Mouse (Mus musculus): ENCODE measurements around the gene Tln2. TPM values are rescaled to one million over a fixed set of nuclear protein-coding genes. Genes with fewer than 3 reads are reported as not detected.

Tln2 gene
- polyA plus RNA-seq, 1 experiment from 2014 or later, result 47.7 TPM

DNA sequence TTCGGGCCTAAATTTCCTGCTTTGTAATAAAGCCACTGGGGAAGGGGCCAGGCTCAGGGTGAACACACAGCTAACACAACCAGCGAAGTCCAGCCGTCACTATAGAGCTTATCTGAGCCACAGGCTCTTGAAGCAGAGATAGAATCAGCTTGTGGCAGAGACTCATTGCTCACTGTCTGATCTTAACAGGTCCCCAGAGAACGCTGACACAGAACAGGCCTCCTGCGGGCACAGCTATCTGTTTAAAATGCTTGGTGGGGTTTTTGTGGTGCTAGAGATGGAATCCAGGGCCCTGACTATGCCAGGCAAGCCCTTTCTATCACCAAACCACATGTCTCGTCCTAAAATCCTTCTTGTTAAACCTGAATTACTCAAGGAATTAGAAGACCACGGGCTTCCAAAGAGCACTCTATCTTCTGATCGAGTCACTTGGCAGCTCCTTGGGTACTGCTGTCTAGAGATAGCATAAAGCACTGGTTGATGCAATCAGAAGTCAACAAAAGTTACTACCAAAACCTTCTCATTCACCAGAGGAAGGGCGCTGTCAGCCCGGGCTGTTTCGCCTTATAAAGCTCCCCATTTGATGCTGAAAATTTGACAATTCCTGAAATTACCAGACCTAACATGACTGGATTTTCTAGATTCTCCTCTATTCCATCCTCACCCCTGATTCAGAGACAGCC lies 95.9 kb downstream of the Tln2 start:
- H3K4me1 ChIP-seq, result peaks cover 11% of the 10 kb centered on the region
- H3K9ac ChIP-seq (replicated peaks), result no peak overlapping the region
- no peaks in the 10 kb centered on the region for H3K36me3 ChIP-seq
- WGBS, result 64% methylated on average over 11 of the region's 11 CpGs
- no peak overlapping the region for H3K4me2 ChIP-seq
- ATAC-seq (ENCODE audit: low FRiP score), result no peak
- H3K27me3 ChIP-seq (replicated peaks), result no peaks in the 10 kb centered on the region
- H3K27ac ChIP-seq (replicated peaks), result no peak overlapping the region; the same call in 1 of the 2 replicates
- no peak overlapping the region for H3K4me3 ChIP-seq (replicated peaks)
- H3K9me3 ChIP-seq (replicated peaks), result no peaks in the 10 kb centered on the region

DNA sequence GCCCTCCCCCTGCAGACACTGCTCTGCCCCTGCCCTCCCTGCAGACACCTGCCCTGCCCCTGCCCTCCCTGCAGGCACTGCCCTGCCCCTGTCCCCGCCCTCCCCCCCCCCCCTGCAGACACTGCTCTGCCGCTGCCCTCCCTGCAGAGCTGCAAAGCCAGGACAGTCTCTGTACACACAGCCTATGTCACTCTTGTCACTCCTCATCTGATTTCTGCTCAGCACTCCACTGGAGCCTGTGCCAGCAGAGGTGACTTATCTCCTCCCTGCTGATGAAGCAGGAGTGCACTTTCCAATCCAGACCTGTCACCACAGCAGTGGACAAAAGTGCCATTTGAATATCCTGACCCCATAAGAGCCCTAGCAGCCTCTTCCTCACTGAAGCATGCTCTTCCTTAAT lies 118.0 kb downstream of the Tln2 start:
- H3K36me3 ChIP-seq, result no peaks in the 10 kb centered on the region
- no peak overlapping the region for H3K4me2 ChIP-seq
- no peak overlapping the region for H3K27ac ChIP-seq (replicated peaks)
- H3K9ac ChIP-seq (replicated peaks), result no peak overlapping the region
- no peak overlapping the region for H3K4me3 ChIP-seq (replicated peaks)
- H3K9me3 ChIP-seq (replicated peaks), result no peaks in the 10 kb centered on the region
- 50% methylated on average over 2 of the region's 2 CpGs for WGBS
- ATAC-seq (ENCODE audit: low FRiP score), result no peak
- H3K27me3 ChIP-seq (replicated peaks), result no peaks in the 10 kb centered on the region
- H3K4me1 ChIP-seq, result peaks cover 19% of the 10 kb centered on the region

GRCm38 (mm10) chr9:67437511-67437910 lies 122.0 kb downstream of the Tln2 start:
- 0 out of 2 replicates have a peak overlapping the region, but pooled peaks have one; percentile 43 for H3K27ac ChIP-seq (replicated peaks)
- no peak overlapping the region for H3K4me2 ChIP-seq
- ATAC-seq (ENCODE audit: low FRiP score), result no peak
- no peak overlapping the region for H3K4me3 ChIP-seq (replicated peaks)
- H3K4me1 ChIP-seq, result peaks cover 28% of the 10 kb centered on the region
- 97% methylated on average over 1 of the region's 1 CpGs for WGBS
- H3K36me3 ChIP-seq, result no peaks in the 10 kb centered on the region
- no peak overlapping the region for H3K9ac ChIP-seq (replicated peaks)
- H3K27me3 ChIP-seq (replicated peaks), result no peaks in the 10 kb centered on the region
- H3K9me3 ChIP-seq (replicated peaks), result no peaks in the 10 kb centered on the region

DNA sequence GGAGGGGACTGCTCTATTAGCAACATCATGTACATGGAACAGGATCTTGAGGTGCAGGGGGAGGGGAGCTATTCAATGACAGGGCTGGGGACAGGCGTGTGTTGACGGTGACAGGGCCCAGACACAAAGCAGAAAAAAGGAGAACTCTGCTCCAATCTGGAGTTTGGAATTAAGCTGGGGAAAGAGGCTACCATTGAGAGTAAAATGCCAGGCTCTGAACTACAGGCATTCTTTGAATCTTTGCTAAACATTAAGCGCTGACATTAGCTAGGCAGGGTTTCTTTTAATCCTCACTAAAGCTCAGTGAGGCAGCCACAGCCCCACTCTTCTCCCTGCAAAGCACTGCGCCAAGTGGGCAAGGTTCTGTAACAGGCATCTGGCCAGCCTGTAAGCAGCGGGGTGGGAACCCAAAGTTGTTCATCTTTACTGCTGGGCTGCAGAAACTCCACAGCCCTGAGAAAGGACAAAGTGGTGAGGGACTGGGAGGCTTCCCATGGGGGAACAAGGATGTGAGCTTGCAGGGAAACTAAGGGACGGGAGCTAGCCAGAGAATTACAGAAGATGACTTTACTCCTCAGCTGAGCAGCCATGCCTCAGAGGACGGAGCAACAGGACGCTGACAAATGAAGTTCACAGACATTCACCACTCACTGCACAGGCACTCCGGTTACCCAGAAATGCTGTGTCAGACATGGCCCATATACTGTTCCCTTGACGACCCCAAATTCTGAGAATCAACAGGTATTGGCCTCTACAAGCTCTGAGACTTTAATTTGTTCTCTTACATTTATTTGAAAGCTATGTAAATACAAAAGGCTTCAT lies 124.0 kb downstream of the Tln2 start:
- Histone ChIP-seq H3K27me3 (replicated peaks) (no peaks in the 10 kb centered on the region), H3K9ac (replicated peaks) (peak overlapping the region; percentile 9; the same call in 1 of the 2 replicates), H3K4me3 (replicated peaks) (no peak overlapping the region), H3K27ac (replicated peaks) (peak overlapping the region; percentile 75), H3K36me3 (no peaks in the 10 kb centered on the region), H3K4me2 (no peak overlapping the region), H3K4me1 (peaks cover 22% of the 10 kb centered on the region), H3K9me3 (replicated peaks) (no peaks in the 10 kb centered on the region)
- 51% methylated on average over 10 of the region's 10 CpGs for WGBS
- ATAC-seq (ENCODE audit: low FRiP score), result peak; percentile 68

DNA sequence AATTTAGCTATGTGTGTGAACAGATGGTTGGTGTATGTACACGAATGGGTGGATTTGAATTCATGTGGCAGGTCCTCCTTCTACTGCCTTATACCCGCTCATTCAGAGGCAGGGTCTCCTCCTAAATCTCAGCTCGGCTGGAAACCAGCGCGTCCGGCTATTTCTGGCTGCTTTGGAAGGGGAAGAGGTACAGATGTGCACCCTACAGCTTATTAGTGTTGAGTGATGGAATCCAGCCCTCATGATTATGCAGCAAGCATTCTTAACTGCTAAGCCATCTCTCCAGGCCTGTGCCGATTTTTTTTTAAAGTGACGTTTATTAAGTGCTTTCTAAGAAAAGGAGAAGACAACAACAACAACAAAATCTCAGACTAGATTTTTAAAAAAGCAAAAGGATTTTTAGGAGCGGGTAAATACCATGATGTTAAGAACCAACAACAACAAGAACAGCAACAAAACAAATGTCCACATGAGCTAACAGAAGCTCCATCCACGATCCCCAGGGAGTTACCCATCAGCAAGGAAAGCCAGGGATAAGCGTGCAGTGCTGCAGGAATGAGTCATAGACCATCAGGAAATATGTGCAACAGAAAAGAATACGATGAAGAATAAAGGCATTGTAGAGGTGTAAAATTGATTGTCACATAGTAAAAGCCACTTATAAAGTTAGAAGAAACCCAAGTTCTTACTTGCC lies 130.2 kb downstream of the Tln2 start:
- no peaks in the 10 kb centered on the region for H3K9me3 ChIP-seq (replicated peaks)
- H3K36me3 ChIP-seq, result no peaks in the 10 kb centered on the region
- no peak overlapping the region for H3K4me2 ChIP-seq
- 66% methylated on average over 12 of the region's 12 CpGs for WGBS
- peaks cover 37% of the 10 kb centered on the region for H3K4me1 ChIP-seq
- no peak overlapping the region for H3K4me3 ChIP-seq (replicated peaks)
- ATAC-seq (ENCODE audit: low FRiP score), result no peak
- no peak overlapping the region for H3K9ac ChIP-seq (replicated peaks)
- H3K27ac ChIP-seq (replicated peaks), result no peak overlapping the region
- H3K27me3 ChIP-seq (replicated peaks), result no peaks in the 10 kb centered on the region

GRCm38 (mm10) chr9:67428306-67429047 lies 131.0 kb downstream of the Tln2 start:
- 90% methylated on average over 15 of the region's 15 CpGs for WGBS

DNA sequence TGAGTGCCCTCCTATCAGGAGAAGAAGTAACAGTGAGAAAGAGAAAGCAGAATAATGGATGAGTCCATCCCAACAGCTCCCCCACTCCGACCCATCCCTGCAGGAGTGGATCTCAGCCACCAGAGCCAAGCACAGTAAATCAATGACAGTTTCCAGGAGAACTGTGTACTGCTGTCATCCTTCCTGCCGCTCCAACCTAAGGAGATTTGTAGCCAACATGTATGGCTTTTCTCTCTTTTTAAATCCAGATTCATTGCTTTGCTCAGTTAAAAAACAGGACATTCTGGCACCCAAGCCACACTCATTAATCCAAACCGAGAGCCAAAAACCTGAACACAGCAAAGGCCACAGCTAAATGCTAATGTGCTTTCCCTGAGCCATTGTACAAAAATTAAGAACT lies 133.2 kb downstream of the Tln2 start:
- no peak overlapping the region for H3K4me2 ChIP-seq
- H3K27ac ChIP-seq (replicated peaks), result peak overlapping the region; percentile 64
- H3K4me3 ChIP-seq (replicated peaks), result no peak overlapping the region
- H3K36me3 ChIP-seq, result no peaks in the 10 kb centered on the region
- ATAC-seq (ENCODE audit: low FRiP score), result peak; percentile 90
- H3K27me3 ChIP-seq (replicated peaks), result no peaks in the 10 kb centered on the region
- peaks cover 33% of the 10 kb centered on the region for H3K4me1 ChIP-seq
- H3K9ac ChIP-seq (replicated peaks), result no peak overlapping the region
- WGBS, result 34% methylated on average over 3 of the region's 3 CpGs
- H3K9me3 ChIP-seq (replicated peaks), result no peaks in the 10 kb centered on the region

More at GRCm38 (mm10) chr9:67428306-67429047, 131.0 kb downstream of the Tln2 start:
- Histone ChIP-seq H3K9me3 (replicated peaks) (no peaks in the 10 kb centered on the region), H3K4me2 (no peak overlapping the region), H3K27me3 (replicated peaks) (no peaks in the 10 kb centered on the region), H3K36me3 (no peaks in the 10 kb centered on the region), H3K9ac (replicated peaks) (no peak overlapping the region), H3K4me3 (replicated peaks) (no peak overlapping the region), H3K27ac (replicated peaks) (no peak overlapping the region), H3K4me1 (peaks cover 36% of the 10 kb centered on the region)
- no peak for ATAC-seq (ENCODE audit: low FRiP score)

GRCm38 (mm10) chr9:67424110-67424509 lies 135.4 kb downstream of the Tln2 start:
- Histone ChIP-seq H3K27ac (replicated peaks) (no peak overlapping the region), H3K9me3 (replicated peaks) (no peaks in the 10 kb centered on the region), H3K36me3 (no peaks in the 10 kb centered on the region), H3K4me3 (replicated peaks) (no peak overlapping the region), H3K27me3 (replicated peaks) (no peaks in the 10 kb centered on the region), H3K4me1 (peaks cover 27% of the 10 kb centered on the region), H3K4me2 (no peak overlapping the region), H3K9ac (replicated peaks) (no peak overlapping the region)
- 73% methylated on average over 7 of the region's 7 CpGs for WGBS
- ATAC-seq (ENCODE audit: low FRiP score), result no peak

DNA sequence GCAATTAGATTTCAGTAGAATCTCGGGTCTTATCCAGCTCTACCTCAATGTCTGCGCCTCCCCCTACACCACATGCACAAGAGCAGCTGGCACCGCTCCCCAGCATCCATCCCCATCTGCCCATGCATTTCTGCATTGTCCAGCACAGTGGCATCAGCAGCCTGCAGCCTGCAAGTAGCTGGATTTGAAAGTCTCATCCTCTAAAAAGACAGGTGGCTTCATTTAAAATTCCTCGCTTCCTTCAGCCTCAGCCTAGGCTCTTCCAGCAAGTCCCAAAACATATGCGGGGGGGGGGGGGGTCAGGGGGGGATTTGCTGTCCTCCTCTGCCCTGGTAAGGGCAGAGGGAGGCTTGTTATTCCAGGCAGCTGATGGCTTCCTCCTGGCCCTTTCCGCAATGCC lies 141.4 kb downstream of the Tln2 start:
- Histone ChIP-seq H3K9ac (replicated peaks) (no peak overlapping the region), H3K4me3 (replicated peaks) (no peak overlapping the region), H3K27ac (replicated peaks) (peak overlapping the region; percentile 45), H3K27me3 (replicated peaks) (no peaks in the 10 kb centered on the region), H3K36me3 (no peaks in the 10 kb centered on the region), H3K9me3 (replicated peaks) (no peaks in the 10 kb centered on the region), H3K4me1 (peaks cover 22% of the 10 kb centered on the region), H3K4me2 (no peak overlapping the region)
- WGBS, result 61% methylated on average over 6 of the region's 6 CpGs
- no peak for ATAC-seq (ENCODE audit: low FRiP score)

DNA sequence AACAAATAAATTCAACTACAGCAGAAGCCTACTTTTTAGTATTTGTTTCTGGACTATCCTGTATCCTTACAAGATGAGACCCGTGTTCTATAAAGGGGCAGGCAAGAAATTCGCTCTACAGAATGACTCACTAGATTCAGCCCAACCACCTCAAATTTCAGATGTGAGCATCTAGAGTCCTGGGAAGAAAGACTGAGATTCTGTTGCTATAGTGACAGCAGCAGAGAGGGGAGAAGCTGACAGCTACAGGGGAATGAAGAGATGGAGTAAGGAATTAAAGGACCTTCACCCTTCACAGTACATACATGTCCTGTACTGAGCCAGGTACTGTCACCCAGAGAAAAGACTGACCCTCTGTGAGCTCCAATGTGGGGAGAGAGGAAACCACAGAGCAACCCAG lies 148.8 kb downstream of the Tln2 start:
- Histone ChIP-seq H3K27me3 (replicated peaks) (no peaks in the 10 kb centered on the region), H3K9ac (replicated peaks) (no peak overlapping the region), H3K27ac (replicated peaks) (no peak overlapping the region), H3K4me1 (0 out of 2 replicates have a peak, but pooled peaks cover 4% of the 10 kb centered on the region), H3K4me2 (no peak overlapping the region), H3K36me3 (no peaks in the 10 kb centered on the region), H3K9me3 (replicated peaks) (no peaks in the 10 kb centered on the region), H3K4me3 (replicated peaks) (no peak overlapping the region)
- no peak for ATAC-seq (ENCODE audit: low FRiP score)
- WGBS, result 90% methylated on average over 2 of the region's 2 CpGs

DNA sequence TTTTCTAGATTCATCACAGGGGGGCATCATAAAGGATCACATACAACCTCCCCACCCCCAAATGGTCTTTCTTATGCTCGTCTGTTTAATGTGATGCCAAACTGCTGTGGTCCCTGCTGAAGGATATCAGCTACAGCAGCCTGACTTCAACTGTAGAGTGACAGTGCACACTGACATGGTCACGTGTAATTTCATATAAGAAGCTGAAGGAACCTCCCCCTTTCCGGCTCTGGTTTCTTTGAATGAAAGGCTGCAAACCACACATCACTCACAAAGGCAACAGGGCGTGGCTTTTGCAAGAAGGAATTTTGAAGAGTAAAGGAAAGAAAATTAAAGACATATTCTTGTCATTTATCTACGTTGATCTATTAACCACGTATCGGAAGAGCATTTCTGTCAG lies 154.8 kb downstream of the Tln2 start:
- Histone ChIP-seq H3K27ac (replicated peaks) (no peak overlapping the region), H3K4me3 (replicated peaks) (no peak overlapping the region), H3K9me3 (replicated peaks) (no peaks in the 10 kb centered on the region), H3K4me1 (0 out of 2 replicates have a peak, but pooled peaks cover 4% of the 10 kb centered on the region), H3K4me2 (no peak overlapping the region), H3K36me3 (no peaks in the 10 kb centered on the region), H3K9ac (replicated peaks) (no peak overlapping the region), H3K27me3 (replicated peaks) (no peaks in the 10 kb centered on the region)
- ATAC-seq (ENCODE audit: low FRiP score), result no peak
- 89% methylated on average over 7 of the region's 7 CpGs for WGBS

Measured in neural tube, embryonic 15.5 days (tissue).